Mouse (Mus musculus) frontal cortex, adult (tissue): Measurements from ENCODE around the gene Cdc45.

Experiments used
- ATAC-seq: cut with Nextera tagmentation; 2 replicates; pipeline ENCODE4 v1.9.2; 2017; ENCODE audit warnings: mild to moderate bottlenecking, moderate library complexity, mixed read lengths; ENCODE audit not compliant: low TSS enrichment

Cdc45 gene

DNA sequence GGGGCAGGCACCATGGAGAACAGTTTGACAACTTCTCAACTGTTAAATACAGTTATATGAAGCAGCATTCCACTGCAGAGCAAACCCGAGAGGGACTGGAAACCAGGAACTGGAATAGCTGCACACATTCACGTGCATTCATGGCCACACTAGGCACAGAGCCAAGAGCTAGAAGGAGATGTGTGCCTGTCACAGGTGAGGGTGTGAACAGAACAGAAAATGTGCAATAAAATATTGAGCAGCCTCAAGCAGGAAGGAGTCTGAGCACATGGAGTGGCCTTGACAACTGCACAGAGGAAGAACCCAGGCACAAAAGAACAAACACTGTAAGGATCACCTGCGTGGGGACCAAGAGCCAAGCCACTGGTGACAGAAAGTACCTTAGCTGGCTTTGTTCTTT is 81.1 kb downstream of the Cdc45 start:
- no peak for ATAC-seq
